Mouse (Mus musculus) megakaryocyte, embryonic 14.5 days (primary cell): ENCODE measurements at regions not wholly inside any gene's neighbourhood (a gene's known extent, or its start where the extent isn't known, plus 50 kb on each side); places are given as distances from the start of the nearest gene placed in this dataset.

Experiments used
- H3K27me3 ChIP-seq: replicated peaks from 2 replicates; pipeline ENCODE3; 2012; ENCODE audit warnings: inconsistent platforms
- H3K36me3 ChIP-seq: replicated peaks from 2 replicates; pipeline ENCODE3; 2012; ENCODE audit warnings: low read length, inconsistent platforms, mixed read lengths
- H3K4me1 ChIP-seq: 2 replicates; pipeline ENCODE4 v1.6.1; 2012; ENCODE audit warnings: inconsistent platforms
- H3K4me3 ChIP-seq: replicated peaks from 2 replicates; pipeline ENCODE3; 2012; ENCODE audit warnings: moderate library complexity, mild to moderate bottlenecking, inconsistent platforms
- H3K9me3 ChIP-seq: 2 replicates; pipeline ENCODE4 v1.6.1; 2012; ENCODE audit warnings: inconsistent platforms
- FLI1 ChIP-seq: IDR thresholded peaks from 2 replicates; pipeline ENCODE4 v1.6.1; 2012; ENCODE audit warnings: low read length, inconsistent platforms, mixed read lengths
- GATA1 ChIP-seq: IDR thresholded peaks from 3 replicates; pipeline ENCODE4 v1.6.1; 2012; ENCODE audit warnings: mixed read lengths, low read length, inconsistent platforms, borderline replicate concordance

DNA sequence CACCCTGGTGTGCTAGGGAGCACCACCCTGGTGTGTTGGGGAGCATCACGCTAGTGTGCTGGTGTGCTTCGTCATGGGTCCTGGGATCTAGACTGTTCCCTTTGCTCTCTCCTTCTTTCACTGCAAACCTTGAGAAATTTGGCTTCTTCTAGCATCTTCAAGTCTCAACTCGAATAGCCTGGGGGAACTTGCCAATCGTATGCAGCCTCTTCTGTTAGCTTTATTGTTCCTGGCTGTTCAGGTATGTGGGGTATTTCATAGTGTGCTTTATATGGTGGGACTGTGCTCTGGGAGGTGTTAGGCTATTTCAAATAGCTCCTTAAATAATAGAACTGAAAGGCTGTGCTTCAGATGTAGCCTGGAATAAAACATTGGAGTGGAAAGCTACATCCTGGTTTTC lies 135.7 kb upstream of the Pkn2 start:
- H3K4me3 ChIP-seq: peak overlapping the region; percentile 38
- H3K4me1 ChIP-seq: peaks cover 86% of the 10 kb centered on the region
- H3K27me3 ChIP-seq: no peaks in the 10 kb centered on the region
- TF ChIP-seq FLI1: no peak
- no peak for TF ChIP-seq GATA1
- no peaks in the 10 kb centered on the region for H3K9me3 ChIP-seq
- H3K36me3 ChIP-seq: no peaks in the 10 kb centered on the region

DNA sequence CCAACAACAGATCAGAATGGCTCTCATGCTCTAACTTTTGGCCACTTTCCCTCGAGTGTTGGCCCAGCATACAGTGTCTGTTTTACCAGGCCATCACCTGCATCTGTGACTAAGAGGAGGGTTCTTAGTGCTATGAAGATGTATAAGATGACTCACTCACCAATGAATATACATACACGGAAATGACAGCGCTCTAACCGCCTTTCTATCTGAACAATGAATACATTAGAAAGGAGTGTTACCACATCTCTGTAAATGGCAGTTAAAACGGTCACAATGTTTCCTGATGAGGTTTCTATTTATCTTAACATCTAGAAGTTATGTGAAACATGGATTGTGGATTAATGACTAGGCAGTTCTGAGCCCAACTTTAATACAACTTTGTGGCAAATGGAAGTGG lies 135.0 kb upstream of the Pkn2 start:
- Histone ChIP-seq H3K27me3 (no peaks in the 10 kb centered on the region), H3K4me3 (no peak overlapping the region), H3K36me3 (no peaks in the 10 kb centered on the region), H3K4me1 (peaks cover 79% of the 10 kb centered on the region), H3K9me3 (no peaks in the 10 kb centered on the region)
- no peak for TF ChIP-seq FLI1
- no peak for TF ChIP-seq GATA1

DNA sequence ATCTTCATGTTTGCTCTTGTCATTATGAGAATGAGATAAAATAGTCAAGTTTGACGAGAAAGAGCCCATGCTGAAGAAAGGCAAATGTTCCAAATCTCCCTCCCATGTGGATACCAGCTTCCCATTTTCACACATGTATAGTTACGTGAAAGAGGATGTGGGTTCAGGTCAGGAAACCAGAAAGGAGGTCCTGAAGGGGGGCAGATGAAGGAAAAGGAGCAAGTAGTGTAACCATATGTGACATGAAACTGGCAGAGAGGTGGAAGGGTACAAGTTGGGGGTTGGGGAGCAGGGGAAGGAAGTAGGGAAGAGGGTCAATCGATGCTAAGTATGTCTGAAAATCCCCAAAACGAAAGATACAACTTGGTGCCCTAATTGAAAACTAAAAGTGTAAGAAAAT lies 132.6 kb upstream of the Pkn2 start:
- H3K4me3 ChIP-seq: peak overlapping the region; percentile 76

DNA sequence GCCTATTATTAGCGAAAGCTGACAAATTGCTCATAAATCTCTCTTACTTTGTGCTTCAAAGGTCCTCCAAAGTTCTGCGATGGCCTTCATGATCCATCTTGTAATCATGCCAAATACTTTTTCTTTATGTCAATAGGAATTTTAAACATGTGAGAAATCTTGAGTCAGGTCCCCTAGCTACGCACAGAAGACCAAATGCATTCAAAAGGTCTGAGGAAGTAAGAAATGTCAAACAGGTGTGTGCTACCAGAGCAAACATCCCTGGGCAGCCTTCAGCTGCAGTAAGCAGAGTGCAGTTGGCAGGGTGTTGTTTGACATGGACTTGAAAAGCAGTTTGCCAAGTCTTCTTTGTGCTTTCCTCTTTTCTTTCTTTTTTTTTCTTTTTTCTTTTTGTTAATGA lies 125.2 kb upstream of the Pkn2 start:
- no peaks in the 10 kb centered on the region for H3K27me3 ChIP-seq
- TF ChIP-seq FLI1 (no peak), GATA1 (no peak)
- H3K9me3 ChIP-seq: no peaks in the 10 kb centered on the region
- no peaks in the 10 kb centered on the region for H3K36me3 ChIP-seq
- no peak overlapping the region for H3K4me3 ChIP-seq
- peaks cover 13% of the 10 kb centered on the region; the same call in 1 of the 2 replicates for H3K4me1 ChIP-seq

More for the DNA sequence above, 132.6 kb upstream of the Pkn2 start:
- Histone ChIP-seq H3K36me3 (no peaks in the 10 kb centered on the region), H3K4me1 (peaks cover 61% of the 10 kb centered on the region), H3K27me3 (no peaks in the 10 kb centered on the region), H3K9me3 (no peaks in the 10 kb centered on the region)
- TF ChIP-seq GATA1 (no peak), FLI1 (no peak)

DNA sequence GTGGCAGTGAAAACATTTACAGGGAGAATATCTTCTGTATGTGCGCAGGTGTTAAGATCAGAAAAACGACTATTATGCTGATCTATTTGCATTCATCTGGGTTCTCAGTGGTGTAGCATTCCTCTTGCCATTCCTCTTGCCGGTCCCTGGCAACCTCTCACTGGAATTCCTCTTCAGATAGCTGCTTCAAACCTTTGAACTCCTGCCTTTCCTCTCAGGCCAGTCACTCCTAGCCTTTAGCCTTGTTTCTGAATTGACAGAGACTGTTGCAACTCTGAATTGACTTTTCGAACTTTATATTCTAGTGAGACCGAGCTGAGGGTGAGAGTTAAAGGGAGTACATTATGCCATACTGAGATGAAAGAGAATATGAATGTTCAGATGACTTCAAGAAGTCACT lies 120.1 kb upstream of the Pkn2 start:
- TF ChIP-seq GATA1: no peak
- TF ChIP-seq FLI1: no peak
- Histone ChIP-seq H3K4me1 (peaks cover 3% of the 10 kb centered on the region; the same call in 1 of the 2 replicates), H3K9me3 (no peaks in the 10 kb centered on the region), H3K27me3 (no peaks in the 10 kb centered on the region), H3K4me3 (no peak overlapping the region), H3K36me3 (no peaks in the 10 kb centered on the region)

DNA sequence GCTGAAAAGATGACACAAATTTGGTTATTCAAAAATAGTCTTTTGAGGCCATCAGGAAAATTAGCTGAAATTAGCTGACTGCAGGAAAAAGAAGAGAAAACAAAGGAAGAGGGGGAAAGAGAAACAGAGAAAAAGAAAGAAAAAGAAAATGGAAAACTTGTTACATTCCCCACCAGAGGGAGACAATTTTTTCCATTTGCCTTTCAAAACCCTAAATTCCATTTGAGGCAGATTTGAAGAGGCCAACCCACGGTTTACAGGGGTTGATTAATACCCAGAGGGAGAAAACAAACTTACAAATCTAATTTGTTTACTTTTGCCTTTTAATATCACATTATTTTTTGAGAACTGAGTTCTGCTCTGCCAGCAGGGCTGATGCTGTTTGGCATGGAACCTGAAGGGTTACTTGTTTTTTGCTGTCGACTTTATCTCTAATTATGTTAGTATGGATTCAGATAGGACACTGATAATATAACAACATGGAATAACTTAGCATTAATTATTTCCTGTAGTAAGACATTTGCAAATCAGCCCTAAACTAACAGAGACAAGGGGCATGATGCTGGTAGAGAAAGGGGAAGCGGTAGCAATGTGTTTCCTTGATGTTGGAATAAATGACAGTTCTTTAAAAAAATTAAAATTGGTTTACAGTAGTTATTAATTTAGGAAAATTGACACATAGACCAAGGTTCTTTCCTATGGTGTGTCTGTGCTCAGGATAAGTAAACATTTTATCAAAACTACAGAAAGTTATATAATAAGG lies 114.4 kb upstream of the Pkn2 start:
- peaks cover 12% of the 10 kb centered on the region; the same call in 1 of the 2 replicates for H3K4me1 ChIP-seq
- TF ChIP-seq FLI1 (no peak), GATA1 (no peak)
- no peaks in the 10 kb centered on the region for H3K9me3 ChIP-seq
- no peaks in the 10 kb centered on the region for H3K36me3 ChIP-seq
- H3K27me3 ChIP-seq: no peaks in the 10 kb centered on the region
- H3K4me3 ChIP-seq: no peak overlapping the region

DNA sequence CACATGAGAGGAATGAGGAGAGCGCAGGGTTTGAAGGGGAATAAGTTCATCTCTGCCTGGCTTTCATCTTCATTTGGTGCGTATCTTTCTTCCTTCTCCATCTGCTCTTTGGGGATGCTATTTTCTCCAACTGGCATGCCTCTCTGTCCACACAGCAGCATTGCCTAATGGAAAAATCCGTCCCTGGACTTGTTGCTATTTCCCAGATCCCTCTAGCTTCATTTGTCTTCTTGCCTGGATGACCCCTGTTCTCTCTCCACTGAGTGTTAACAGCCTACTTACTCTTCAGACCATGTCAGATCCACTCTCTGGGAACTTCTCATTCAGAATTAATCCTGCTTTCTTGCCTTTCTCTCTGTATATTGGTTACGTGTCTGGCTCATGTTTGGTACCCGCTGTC lies 102.7 kb upstream of the Pkn2 start:
- no peak overlapping the region for H3K4me3 ChIP-seq
- no peaks in the 10 kb centered on the region for H3K27me3 ChIP-seq
- H3K4me1 ChIP-seq: 0 out of 2 replicates have a peak, but pooled peaks cover 4% of the 10 kb centered on the region
- TF ChIP-seq FLI1 (no peak), GATA1 (no peak)
- peaks cover 4% of the 10 kb centered on the region for H3K9me3 ChIP-seq
- no peaks in the 10 kb centered on the region for H3K36me3 ChIP-seq

DNA sequence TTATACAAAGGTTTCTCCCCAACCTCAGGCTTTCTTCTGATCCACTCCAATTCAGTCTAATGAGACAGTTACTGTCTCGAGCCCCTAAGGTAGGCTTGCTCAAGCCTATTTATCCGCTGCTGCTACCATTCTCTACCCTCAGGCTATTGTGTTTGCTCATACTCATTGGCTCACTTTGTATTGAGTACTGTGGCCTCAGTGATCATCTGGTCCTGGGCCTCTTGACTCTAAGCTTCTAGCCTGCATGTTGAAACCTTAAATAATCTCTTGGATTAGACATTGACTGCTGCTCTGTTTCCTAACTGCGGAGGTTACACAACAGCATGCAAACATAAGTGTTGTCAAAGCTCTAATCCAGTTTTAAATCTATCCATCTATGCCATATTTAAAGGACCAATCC lies 99.4 kb upstream of the Pkn2 start:
- Histone ChIP-seq H3K36me3 (no peaks in the 10 kb centered on the region), H3K4me3 (no peak overlapping the region), H3K27me3 (no peaks in the 10 kb centered on the region), H3K4me1 (no peaks in the 10 kb centered on the region), H3K9me3 (no peaks in the 10 kb centered on the region)
- no peak for TF ChIP-seq GATA1
- no peak for TF ChIP-seq FLI1

DNA sequence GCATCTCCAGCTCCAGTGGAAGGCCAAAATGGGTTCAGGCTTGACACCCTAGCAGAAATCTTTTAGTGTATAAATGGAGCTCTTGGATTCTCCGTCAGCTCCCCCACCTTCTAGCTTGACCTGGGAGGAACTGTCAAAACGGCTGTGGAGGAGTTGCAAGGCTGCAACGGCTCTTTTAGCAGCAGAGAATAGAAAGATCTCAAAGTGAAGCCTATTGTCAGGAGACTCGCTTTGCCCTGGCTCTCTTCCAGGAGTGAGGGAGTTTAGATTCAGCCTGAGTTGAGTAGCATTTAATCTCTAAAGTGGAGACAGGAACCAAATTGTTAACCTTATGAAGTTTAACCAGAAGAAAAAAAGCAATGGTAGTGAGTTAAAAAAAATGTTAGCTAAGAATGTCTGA lies 97.4 kb upstream of the Pkn2 start:
- Histone ChIP-seq H3K36me3 (no peaks in the 10 kb centered on the region), H3K9me3 (no peaks in the 10 kb centered on the region), H3K4me3 (no peak overlapping the region), H3K4me1 (peaks cover 3% of the 10 kb centered on the region; the same call in 1 of the 2 replicates), H3K27me3 (no peaks in the 10 kb centered on the region)
- TF ChIP-seq GATA1: no peak
- no peak for TF ChIP-seq FLI1

DNA sequence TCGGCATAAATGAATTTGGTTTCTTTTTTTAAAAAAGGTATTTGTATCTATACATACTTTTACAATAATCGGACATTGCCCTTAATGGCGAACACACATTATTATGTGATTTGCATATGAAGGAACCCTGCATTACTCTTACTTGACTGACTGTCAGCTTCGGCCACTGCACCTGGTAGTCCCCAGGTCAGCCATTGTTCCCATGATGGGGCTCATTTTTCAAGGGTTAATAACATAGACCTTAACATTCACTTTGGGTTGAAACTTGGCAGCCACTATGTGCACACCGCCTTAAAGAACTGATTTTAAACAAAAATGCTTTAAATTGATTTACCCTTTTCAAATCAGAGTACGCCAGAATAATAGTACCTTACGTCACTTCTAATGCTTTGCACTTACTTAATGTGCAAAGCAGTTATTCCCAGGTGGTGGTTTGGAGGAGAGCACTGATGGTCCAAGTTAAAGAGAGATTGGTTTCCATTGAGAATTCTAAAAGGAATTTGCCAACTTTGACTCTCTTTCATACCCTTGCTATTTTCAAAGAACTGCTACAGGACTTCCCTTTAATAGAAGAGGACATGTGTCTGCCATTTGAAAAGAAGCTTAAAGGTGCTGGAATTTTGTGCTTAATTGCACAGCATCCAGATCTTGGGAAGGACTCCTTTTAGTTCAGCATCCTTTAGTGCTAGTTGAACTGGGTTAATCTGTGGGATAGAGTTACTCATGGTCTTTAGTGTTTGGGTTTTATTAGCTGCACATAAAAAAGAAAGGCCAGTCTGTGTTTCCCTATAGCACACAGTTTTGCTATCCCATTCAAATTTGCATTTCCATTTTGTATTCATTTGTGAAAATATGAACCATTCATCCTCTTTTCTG lies 95.0 kb upstream of the Pkn2 start:
- Histone ChIP-seq H3K36me3 (no peaks in the 10 kb centered on the region), H3K4me3 (no peak overlapping the region), H3K27me3 (no peaks in the 10 kb centered on the region), H3K4me1 (peaks cover 4% of the 10 kb centered on the region; the same call in 1 of the 2 replicates), H3K9me3 (no peaks in the 10 kb centered on the region)
- no peak for TF ChIP-seq GATA1
- no peak for TF ChIP-seq FLI1
